ENCODE assay signal across 8 mouse cellular contexts in the genomic region with DNA sequence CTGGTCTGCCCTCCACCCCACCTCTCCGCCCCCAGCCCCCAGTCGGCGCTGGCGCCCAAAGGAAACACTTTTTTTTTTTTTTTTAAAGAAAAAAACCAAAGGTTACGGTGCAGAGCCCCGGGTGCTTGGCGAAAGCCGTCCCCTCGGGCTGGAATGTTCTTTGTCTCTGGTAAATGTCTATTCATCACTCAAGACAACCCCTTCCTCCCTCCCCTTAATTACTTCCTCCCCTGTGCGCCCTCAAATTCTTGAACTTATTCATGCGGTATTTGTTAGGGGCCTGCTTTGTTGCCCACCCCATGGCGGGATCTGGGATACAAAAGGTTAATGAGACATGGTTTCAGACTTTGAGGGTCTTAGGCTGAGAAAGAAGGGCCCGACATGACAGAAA. TPM values are rescaled to one million over a fixed set of nuclear protein-coding genes. Genes with fewer than 3 reads are reported as not detected.
DNase-seq lines count a peak whose midpoint lies in the region; ATAC-seq and TF ChIP-seq lines count a peak whose summit lies in the region.

No protein-coding gene starts in this region.

- H3K4me2 ChIP-seq in forebrain, embryonic 11.5 days (ENCODE audit: low read depth, low read length, severe bottlenecking), result peak overlapping the region; percentile 52; the same call in 1 of the 2 replicates

- DNase-seq in layer of hippocampus, adult 2 months (ENCODE audit: low spot score in 2 of 2), result no peak
- DNase-seq in layer of hippocampus, postnatal 36 days, result no peak
- DNase-seq in forebrain, embryonic 11.5 days (ENCODE audit: low spot score), result peak; percentile 79
- DNase-seq in kidney, postnatal 14 days, result peak; percentile 36
- peak; percentile 66 for DNase-seq in retina, embryonic 14.5 days (ENCODE audit: low spot score)
- no peak for DNase-seq in spleen, postnatal 14 days (ENCODE audit: low spot score in 2 of 2)
- no peak for DNase-seq in spleen, adult 12 weeks (ENCODE audit: low spot score)
- no peak for DNase-seq in spleen, postnatal 10 days (ENCODE audit: low spot score in 2 of 2)

- peak overlapping the region; percentile 0; the same call in 1 of the 2 replicates for H3K9ac ChIP-seq in forebrain, embryonic 11.5 days (ENCODE audit: low read length)

- peak; percentile 42 for ATAC-seq in forebrain, embryonic 11.5 days (replicated peaks; ENCODE audit: low FRiP score)

- WGBS in forebrain, embryonic 11.5 days, result 51% methylated on average over 13 of the region's 13 CpGs

- no peak for TF ChIP-seq CTCF in layer of hippocampus, adult 2 months (conservative IDR thresholded peaks at IDR 0.05)

- peaks cover 6% of the 10 kb centered on the region; the same call in 1 of the 2 replicates for H3K4me1 ChIP-seq in forebrain, embryonic 11.5 days (replicated peaks; ENCODE audit: control insufficient read depth, insufficient read depth, low read length)

- no peaks in the 10 kb centered on the region for H3K27me3 ChIP-seq in forebrain, embryonic 11.5 days (ENCODE audit: control insufficient read depth, insufficient read depth, low read length)

- H3K9me3 ChIP-seq in forebrain, embryonic 11.5 days (ENCODE audit: control insufficient read depth, low read length), result peaks cover 33% of the 10 kb centered on the region

- peak overlapping the region; percentile 37; the same call in 1 of the 2 replicates for H3K4me3 ChIP-seq in layer of hippocampus, adult 2 months
- peak overlapping the region; percentile 56; the same call in 1 of the 2 replicates for H3K4me3 ChIP-seq in forebrain, embryonic 11.5 days (ENCODE audit: low read depth, low read length)

- no peak overlapping the region for H3K27ac ChIP-seq in layer of hippocampus, adult 2 months
- peak overlapping the region; percentile 95 for H3K27ac ChIP-seq in forebrain, embryonic 11.5 days (ENCODE audit: low read depth, low read length)

- no peaks in the 10 kb centered on the region; the same call in 1 of the 2 replicates for H3K36me3 ChIP-seq in forebrain, embryonic 11.5 days (ENCODE audit: control insufficient read depth, insufficient read depth, low read length)

RNA-seq across cellular contexts. Expression of a gene that starts 13.0 kb away (rescaled TPM):
- total RNA-seq in layer of hippocampus, adult 2 months (2021), result 10 to 100 TPM; 45.2 to 47.5 TPM
- 10 to 100 TPM; 48.4 to 52.7 TPM for total RNA-seq in layer of hippocampus, postnatal 36 days (2021)
- polyA plus RNA-seq in forebrain, embryonic 11.5 days (2014; fragmentation: Nextera tagmentation; extraction: Ambion mirVana), result 1,661 and 1,678 TPM in 2 replicates

RNA-seq across cellular contexts. Expression of a gene that starts 42.8 kb away (rescaled TPM):
- total RNA-seq in layer of hippocampus, adult 2 months (2021), result 1 to 10 TPM; 7.3 to 7.7 TPM
- total RNA-seq in layer of hippocampus, postnatal 36 days (2021), result 1 to 10 TPM; 6.7 to 6.8 TPM
- polyA plus RNA-seq in forebrain, embryonic 11.5 days (2014; fragmentation: Nextera tagmentation; extraction: Ambion mirVana), result 21.6 and 24.1 TPM in 2 replicates

Comparison
In these comparisons a context has a peak if more than half of its experiments do, and no peak if none do; other contexts are left out.
1. DNase-seq: peak in forebrain, embryonic 11.5 days (single experiment), kidney, postnatal 14 days (single experiment) and retina, embryonic 14.5 days (single experiment); none in layer of hippocampus, adult 2 months (0 of 2), layer of hippocampus, postnatal 36 days (0 of 2), spleen, postnatal 14 days (0 of 2), spleen, adult 12 weeks (single experiment) and spleen, postnatal 10 days (0 of 2).